Mouse (Mus musculus): Measurements from ENCODE around the gene S100a7a. TPM values are rescaled to one million over a fixed set of nuclear protein-coding genes. Genes with fewer than 3 reads are reported as not detected.

The S100a7a gene
- total and polyA plus RNA-seq, 3 experiments: 0.18 to 0.57 (median 0.29) TPM

DNA sequence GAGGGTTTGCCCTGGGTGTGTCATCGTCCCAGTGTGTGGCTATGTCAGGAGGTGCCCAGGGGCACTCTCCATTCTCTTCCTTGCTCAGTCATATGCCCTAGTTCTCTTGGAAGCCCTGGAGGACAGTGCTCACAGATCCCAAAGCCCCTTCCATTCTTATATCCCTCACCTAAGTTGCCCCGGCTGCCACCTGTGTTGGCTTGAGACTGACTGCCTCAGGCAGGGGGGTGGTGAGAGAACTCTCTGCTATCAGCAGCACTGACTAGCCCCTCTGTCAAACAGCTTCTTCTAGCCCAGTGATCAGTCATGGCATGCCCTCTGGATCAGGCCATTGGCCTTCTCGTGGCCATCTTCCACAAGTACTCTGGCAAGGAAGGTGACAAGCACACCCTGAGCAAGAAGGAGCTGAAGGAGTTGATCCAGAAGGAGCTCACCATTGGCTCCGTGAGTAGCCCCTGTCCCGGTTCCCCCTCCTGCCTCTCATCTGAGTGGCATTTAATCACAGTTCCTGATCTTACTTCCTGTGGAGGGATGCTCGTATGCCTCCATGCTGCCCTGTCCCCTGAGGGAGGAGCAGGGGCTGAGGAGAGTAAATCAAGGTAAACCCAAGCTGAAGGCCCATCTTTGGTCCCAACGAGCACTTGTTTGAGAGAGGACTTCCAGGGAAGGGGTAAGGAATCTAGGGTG is 40.2 kb upstream of the S100a7a start:
- peaks cover 3% of the 10 kb centered on the region; the same call in 1 of the 2 replicates for H3K4me1 ChIP-seq (ENCODE audit: control insufficient read depth, insufficient read depth, low read length)
- no peak for DNase-seq
- H3K79me2 ChIP-seq (replicated peaks; ENCODE audit: control insufficient read depth, insufficient read depth, low read length): no peaks in the 10 kb centered on the region
- H3K27ac ChIP-seq: peak overlapping the region; percentile 64
- intact Hi-C loops (cut with DNase I): loop anchor here (10.0 kb wide), 1 partner anchor 199 kb away; no protein-coding TSS in a partner anchor
- TF ChIP-seq EP300 (IDR thresholded peaks at IDR 0.05; ENCODE audit: insufficient read depth, low read depth, low read length): no peak
- no peak for TF ChIP-seq POLR2A (IDR thresholded peaks at IDR 0.05; ENCODE audit: insufficient read depth, low read depth, low read length)
- no peak for TF ChIP-seq CTCF (IDR thresholded peaks at IDR 0.05)
- H3K9ac ChIP-seq (ENCODE audit: low read depth, low read length): peak overlapping the region; percentile 41
- peak overlapping the region; percentile 47 for H3K4me3 ChIP-seq
- no peaks in the 10 kb centered on the region for H3K27me3 ChIP-seq (ENCODE audit: control insufficient read depth, insufficient read depth, low read length)
- no peaks in the 10 kb centered on the region for H3K36me3 ChIP-seq (ENCODE audit: control insufficient read depth, insufficient read depth, low read length)
- WGBS: 51% methylated on average over 7 of the region's 7 CpGs

GRCm38 (mm10) chr3:90614148-90614530 is 39.7 kb upstream of the S100a7a start:
- Histone ChIP-seq H3K9ac (ENCODE audit: low read depth, low read length) (peak overlapping the region; percentile 41), H3K4me3 (peak overlapping the region; percentile 47), H3K36me3 (ENCODE audit: control insufficient read depth, insufficient read depth, low read length) (no peaks in the 10 kb centered on the region), H3K27ac (peak overlapping the region; percentile 64), H3K79me2 (replicated peaks; ENCODE audit: control insufficient read depth, insufficient read depth, low read length) (no peaks in the 10 kb centered on the region), H3K27me3 (ENCODE audit: control insufficient read depth, insufficient read depth, low read length) (no peaks in the 10 kb centered on the region), H3K4me1 (ENCODE audit: control insufficient read depth, insufficient read depth, low read length) (peaks cover 3% of the 10 kb centered on the region; the same call in 1 of the 2 replicates)
- DNase-seq: no peak
- no peak for TF ChIP-seq POLR2A (IDR thresholded peaks at IDR 0.05; ENCODE audit: insufficient read depth, low read depth, low read length)
- TF ChIP-seq EP300 (IDR thresholded peaks at IDR 0.05; ENCODE audit: insufficient read depth, low read depth, low read length): no peak
- 69% methylated on average over 6 of the region's 6 CpGs for WGBS
- intact Hi-C loops (cut with DNase I): loop anchor here (10.0 kb wide), 1 partner anchor 199 kb away; no protein-coding TSS in a partner anchor

DNA sequence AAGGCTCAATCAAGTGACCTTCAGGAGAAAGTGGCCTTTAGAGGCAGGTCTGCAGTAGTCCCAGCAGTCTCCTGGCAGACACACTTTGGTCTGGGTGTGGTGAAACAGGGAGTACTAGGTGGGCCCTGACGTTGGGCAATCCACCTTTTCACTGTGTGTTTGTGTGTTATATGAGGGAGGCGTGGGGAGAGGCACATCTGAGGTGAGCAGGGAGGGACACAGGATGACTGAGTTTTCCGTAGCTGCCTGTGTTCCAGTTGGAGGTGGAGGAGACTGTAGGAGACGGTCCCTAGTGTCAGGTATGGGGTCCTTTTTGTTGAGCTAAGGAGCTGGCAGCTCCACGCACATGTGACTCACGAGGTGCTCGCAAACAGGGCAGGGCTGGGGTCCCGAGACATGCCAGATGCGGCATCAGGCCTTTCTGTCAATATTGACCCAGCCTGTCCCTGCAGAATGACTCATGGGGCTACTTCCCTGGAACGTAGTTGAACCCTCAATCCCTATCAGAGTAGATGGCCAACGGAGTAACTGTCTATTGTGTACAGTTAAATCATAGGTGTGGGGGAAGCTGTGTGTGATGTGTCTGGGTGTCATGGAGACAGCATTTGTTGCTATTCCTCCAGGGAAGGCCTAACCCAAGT is 39.1 kb upstream of the S100a7a start:
- Histone ChIP-seq H3K9ac (ENCODE audit: low read depth, low read length) (peak overlapping the region; percentile 10), H3K36me3 (ENCODE audit: control insufficient read depth, insufficient read depth, low read length) (no peaks in the 10 kb centered on the region), H3K79me2 (replicated peaks; ENCODE audit: control insufficient read depth, insufficient read depth, low read length) (no peaks in the 10 kb centered on the region), H3K27me3 (ENCODE audit: control insufficient read depth, insufficient read depth, low read length) (no peaks in the 10 kb centered on the region), H3K4me1 (ENCODE audit: control insufficient read depth, insufficient read depth, low read length) (peaks cover 3% of the 10 kb centered on the region; the same call in 1 of the 2 replicates), H3K27ac (peak overlapping the region; percentile 64), H3K4me3 (peak overlapping the region; percentile 5)
- 68% methylated on average over 11 of the region's 11 CpGs for WGBS
- no peak for DNase-seq
- intact Hi-C loops (cut with DNase I): loop anchor here (1.0 to 10.0 kb wide), 3 partner anchors 29 to 200 kb away; partner anchors contain the start of gene Snapin
- no peak for TF ChIP-seq CTCF (IDR thresholded peaks at IDR 0.05)
- TF ChIP-seq POLR2A (IDR thresholded peaks at IDR 0.05; ENCODE audit: insufficient read depth, low read depth, low read length): no peak
- TF ChIP-seq EP300 (IDR thresholded peaks at IDR 0.05; ENCODE audit: insufficient read depth, low read depth, low read length): no peak

- Histone ChIP-seq H3K27me3 (ENCODE audit: control insufficient read depth, insufficient read depth, low read length) (no peaks in the 10 kb centered on the region), H3K4me3 (peak overlapping the region; percentile 5), H3K9ac (ENCODE audit: low read depth, low read length) (no peak overlapping the region), H3K79me2 (replicated peaks; ENCODE audit: control insufficient read depth, insufficient read depth, low read length) (no peaks in the 10 kb centered on the region), H3K27ac (peak overlapping the region; percentile 64), H3K4me1 (ENCODE audit: control insufficient read depth, insufficient read depth, low read length) (peaks cover 3% of the 10 kb centered on the region; the same call in 1 of the 2 replicates), H3K36me3 (ENCODE audit: control insufficient read depth, insufficient read depth, low read length) (no peaks in the 10 kb centered on the region)
- intact Hi-C loops (cut with DNase I): loop anchor here (1.0 to 10.0 kb wide), 3 partner anchors 30 to 201 kb away; partner anchors contain the start of gene Snapin
- peak; percentile 77 to 83 for DNase-seq
- 3% methylated on average over 7 of the region's 7 CpGs for WGBS
- peak; percentile 83; the same call in 1 of the 2 replicates for TF ChIP-seq EP300 (IDR thresholded peaks at IDR 0.05; ENCODE audit: insufficient read depth, low read depth, low read length)
- TF ChIP-seq CTCF (IDR thresholded peaks at IDR 0.05): peak; percentile 82
- TF ChIP-seq POLR2A (IDR thresholded peaks at IDR 0.05; ENCODE audit: insufficient read depth, low read depth, low read length): no peak
Observed at GRCm38 (mm10) chr3:90615415-90615814, 38.4 kb upstream of the S100a7a start.

DNA sequence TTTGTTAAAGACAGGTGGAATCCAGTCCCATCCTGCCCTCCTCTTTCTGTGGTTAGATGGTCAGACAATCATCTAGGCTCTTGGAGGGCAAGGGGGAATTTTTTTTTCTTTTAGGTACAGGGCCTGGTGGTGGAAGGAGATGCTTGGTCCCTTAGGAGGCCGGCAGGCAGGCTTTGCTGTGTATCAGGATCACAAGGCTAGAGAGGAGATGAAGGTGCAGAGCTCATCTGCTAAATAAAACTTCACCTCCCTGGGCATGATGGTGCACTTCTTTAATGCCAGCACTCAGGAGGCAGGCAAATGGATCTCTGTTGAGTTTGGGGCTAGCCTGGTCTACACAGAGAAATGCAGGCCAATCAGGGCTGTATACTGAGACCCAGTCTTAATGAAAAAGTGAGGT is 37.9 kb upstream of the S100a7a start:
- 38% methylated on average over 1 of the region's 1 CpGs for WGBS
- Histone ChIP-seq H3K79me2 (replicated peaks; ENCODE audit: control insufficient read depth, insufficient read depth, low read length) (no peaks in the 10 kb centered on the region), H3K4me1 (ENCODE audit: control insufficient read depth, insufficient read depth, low read length) (peaks cover 3% of the 10 kb centered on the region; the same call in 1 of the 2 replicates), H3K27ac (no peak overlapping the region), H3K4me3 (no peak overlapping the region), H3K9ac (ENCODE audit: low read depth, low read length) (no peak overlapping the region), H3K36me3 (ENCODE audit: control insufficient read depth, insufficient read depth, low read length) (no peaks in the 10 kb centered on the region), H3K27me3 (ENCODE audit: control insufficient read depth, insufficient read depth, low read length) (no peaks in the 10 kb centered on the region)
- TF ChIP-seq EP300 (IDR thresholded peaks at IDR 0.05; ENCODE audit: insufficient read depth, low read depth, low read length) (no peak), CTCF (IDR thresholded peaks at IDR 0.05) (no peak), POLR2A (IDR thresholded peaks at IDR 0.05; ENCODE audit: insufficient read depth, low read depth, low read length) (no peak)
- DNase-seq: no peak
- intact Hi-C loops (cut with DNase I): loop anchor here (1.0 to 10.0 kb wide), 4 partner anchors 31 to 201 kb away; partner anchors contain the start of gene Snapin

All from heart, adult 2 months (tissue).